Mouse (Mus musculus) thymus, adult 2 months (tissue): ENCODE data around the gene Rbp4.

Source experiments
- CTCF ChIP-seq: fragments of 200-500 bp; IDR thresholded peaks from 2 replicates; pipeline ENCODE4 v1.5.1; 2012; ENCODE audit warnings: mild to moderate bottlenecking, control low read depth, low read length, moderate library complexity, borderline replicate concordance; ENCODE audit not compliant: control insufficient read depth, poor library complexity, insufficient read depth; ENCODE audit errors: extremely low read depth
- POLR2A ChIP-seq: fragments of 200-500 bp; IDR thresholded peaks from 2 replicates; pipeline ENCODE4 v1.6.1; 2012; ENCODE audit warnings: mild to moderate bottlenecking, low read length, control low read depth, moderate library complexity; ENCODE audit not compliant: control insufficient read depth, poor library complexity, insufficient read depth; ENCODE audit errors: extremely low read depth

DNA sequence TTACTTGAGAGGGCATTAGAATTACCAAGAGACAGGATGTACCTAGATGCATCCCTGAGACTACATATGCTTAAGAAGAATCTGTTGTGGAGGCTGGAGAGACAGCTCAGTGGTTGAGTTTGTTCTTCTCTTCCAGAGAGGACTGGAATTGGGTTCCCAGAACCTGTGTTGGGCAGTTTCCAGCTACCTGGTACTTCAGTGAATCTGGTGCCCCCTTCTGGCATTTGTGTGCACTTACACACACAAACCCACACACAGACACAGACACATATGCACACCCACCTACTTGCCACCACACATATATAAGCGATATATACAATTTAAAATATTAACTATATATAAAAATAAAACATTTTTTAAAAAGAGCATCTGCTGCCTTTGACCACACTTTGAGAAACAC is 31.2 kb upstream of the Rbp4 start:
- TF ChIP-seq CTCF (no peak), POLR2A (no peak)
